Mouse (Mus musculus) midbrain, embryonic 16.5 days (tissue): ENCODE data around the gene Cpe. TPM values are rescaled to one million over a fixed set of nuclear protein-coding genes. Genes with fewer than 3 reads are reported as not detected.

Experiments used
- ATAC-seq: fragments of 200-750 bp; cut with Nextera tagmentation; 2 replicates; pipeline ENCODE4 v1.8.0; 2017; ENCODE audit warnings: moderate TSS enrichment
- H3K27ac ChIP-seq: fragments of 300-500 bp; sonication (generic); 2 replicates; pipeline ENCODE4 v1.5.1; 2014; ENCODE audit warnings: mild to moderate bottlenecking, low read length, mixed read lengths
- H3K27me3 ChIP-seq: fragments of 300-500 bp; sonication (generic); 2 replicates; pipeline ENCODE4 v1.6.1; 2014; ENCODE audit warnings: low read depth, low read length, mixed read lengths; ENCODE audit not compliant: control insufficient read depth, insufficient read depth
- H3K36me3 ChIP-seq: fragments of 300-500 bp; sonication (generic); 2 replicates; pipeline ENCODE4 v1.6.1; 2014; ENCODE audit warnings: mild to moderate bottlenecking, low read length, moderate library complexity, mixed read lengths; ENCODE audit not compliant: control insufficient read depth, insufficient read depth
- H3K4me1 ChIP-seq: fragments of 300-500 bp; sonication (generic); 2 replicates; pipeline ENCODE4 v1.6.1; 2014; ENCODE audit warnings: mild to moderate bottlenecking, low read length, mixed read lengths; ENCODE audit not compliant: control insufficient read depth, insufficient read depth
- H3K4me2 ChIP-seq: fragments of 300-500 bp; sonication (generic); 2 replicates; pipeline ENCODE4 v1.6.1; 2014; ENCODE audit warnings: mild to moderate bottlenecking, low read length, mixed read lengths
- H3K4me3 ChIP-seq: fragments of 300-500 bp; sonication (generic); 2 replicates; pipeline ENCODE4 v1.5.1; 2014; ENCODE audit warnings: low read depth, mild to moderate bottlenecking, low read length, moderate library complexity, mixed read lengths
- H3K9ac ChIP-seq: fragments of 300-500 bp; sonication (generic); 2 replicates; pipeline ENCODE4 v1.6.1; 2014; ENCODE audit warnings: low read depth, low read length, mixed read lengths
- H3K9me3 ChIP-seq: fragments of 300-500 bp; sonication (generic); replicated peaks from 2 replicates; pipeline ENCODE4 v1.6.1; 2014; ENCODE audit warnings: mild to moderate bottlenecking, low read length, mixed read lengths; ENCODE audit not compliant: control insufficient read depth, poor library complexity, severe bottlenecking
- WGBS: fragments of 180-500 bp; shearing (Covaris S2); extraction: QIAGEN DNeasy Blood & Tissue Kit; methylation state at CpG from one replicate; pipeline ENCODE4 v1.1.7; 2014; 5-methylcytosine and 5-hydroxymethylcytosine counted together
- polyA plus RNA-seq: library from polyadenylated mRNA; unstranded; fragments of >200 nt; fragmentation: Nextera tagmentation; extraction: Ambion mirVana; gene quantifications from 2 replicates; pipeline ENCODE4 v1.2.1, GENCODE M21; 2015

Cpe gene
- polyA plus RNA-seq, 1 experiment from 2014 or later, result 1,054 TPM

- H3K9me3 ChIP-seq, result no peaks in the 10 kb centered on the region
- H3K4me2 ChIP-seq, result no peak overlapping the region
- peaks cover 4% of the 10 kb centered on the region; the same call in 1 of the 2 replicates for H3K4me1 ChIP-seq
- H3K27ac ChIP-seq, result no peak overlapping the region
- H3K27me3 ChIP-seq, result no peaks in the 10 kb centered on the region
- H3K9ac ChIP-seq, result no peak overlapping the region
- H3K4me3 ChIP-seq, result no peak overlapping the region
- H3K36me3 ChIP-seq, result no peaks in the 10 kb centered on the region
- WGBS, result 78% methylated on average over 4 of the region's 4 CpGs
- no peak for ATAC-seq
Observed at GRCm38 (mm10) chr8:64632169-64632568, 60.7 kb downstream of the Cpe start.

- no peak overlapping the region for H3K27ac ChIP-seq
- no peak overlapping the region for H3K4me3 ChIP-seq
- no peaks in the 10 kb centered on the region for H3K27me3 ChIP-seq
- no peaks in the 10 kb centered on the region for H3K9me3 ChIP-seq
- H3K4me2 ChIP-seq, result no peak overlapping the region
- no peak overlapping the region for H3K9ac ChIP-seq
- 76% methylated on average over 2 of the region's 2 CpGs for WGBS
- no peaks in the 10 kb centered on the region for H3K36me3 ChIP-seq
- peaks cover 4% of the 10 kb centered on the region; the same call in 1 of the 2 replicates for H3K4me1 ChIP-seq
- no peak for ATAC-seq
Observed at GRCm38 (mm10) chr8:64631761-64632160, 61.1 kb downstream of the Cpe start.

- Histone ChIP-seq H3K4me1 (peaks cover 10% of the 10 kb centered on the region), H3K36me3 (no peaks in the 10 kb centered on the region), H3K9ac (no peak overlapping the region), H3K4me2 (no peak overlapping the region), H3K27me3 (no peaks in the 10 kb centered on the region), H3K9me3 (no peaks in the 10 kb centered on the region), H3K4me3 (no peak overlapping the region), H3K27ac (no peak overlapping the region)
- ATAC-seq, result no peak
- 81% methylated on average over 6 of the region's 6 CpGs for WGBS
Observed at GRCm38 (mm10) chr8:64629034-64629760, 63.7 kb downstream of the Cpe start.

GRCm38 (mm10) chr8:64628039-64628438, 64.8 kb downstream of the Cpe start:
- H3K27ac ChIP-seq, result no peak overlapping the region
- H3K4me2 ChIP-seq, result no peak overlapping the region
- no peak overlapping the region for H3K9ac ChIP-seq
- no peaks in the 10 kb centered on the region for H3K9me3 ChIP-seq
- peaks cover 9% of the 10 kb centered on the region for H3K4me1 ChIP-seq
- H3K27me3 ChIP-seq, result no peaks in the 10 kb centered on the region
- no peaks in the 10 kb centered on the region for H3K36me3 ChIP-seq
- no peak overlapping the region for H3K4me3 ChIP-seq
- ATAC-seq, result no peak
- 90% methylated on average over 6 of the region's 6 CpGs for WGBS

GRCm38 (mm10) chr8:64624603-64625037, 68.2 kb downstream of the Cpe start:
- Histone ChIP-seq H3K9me3 (no peaks in the 10 kb centered on the region), H3K4me3 (no peak overlapping the region), H3K27me3 (no peaks in the 10 kb centered on the region), H3K4me1 (peaks cover 17% of the 10 kb centered on the region), H3K36me3 (no peaks in the 10 kb centered on the region), H3K9ac (no peak overlapping the region), H3K4me2 (0 out of 2 replicates have a peak overlapping the region, but pooled peaks have one; percentile 6), H3K27ac (peak overlapping the region; percentile 38; the same call in 1 of the 2 replicates)
- WGBS, result 19% methylated on average over 10 of the region's 10 CpGs
- ATAC-seq, result peak; percentile 66

- WGBS, result 63% methylated on average over 7 of the region's 7 CpGs
- H3K27ac ChIP-seq, result peak overlapping the region; percentile 23
- H3K9ac ChIP-seq, result no peak overlapping the region
- H3K36me3 ChIP-seq, result peaks cover 8% of the 10 kb centered on the region
- ATAC-seq, result no peak
- peaks cover 15% of the 10 kb centered on the region for H3K4me1 ChIP-seq
- H3K27me3 ChIP-seq, result no peaks in the 10 kb centered on the region
- no peak overlapping the region for H3K4me3 ChIP-seq
- no peak overlapping the region for H3K4me2 ChIP-seq
- no peaks in the 10 kb centered on the region for H3K9me3 ChIP-seq
Observed at GRCm38 (mm10) chr8:64620365-64621150, 72.3 kb downstream of the Cpe start.

- H3K36me3 ChIP-seq, result peaks cover 15% of the 10 kb centered on the region
- ATAC-seq, result no peak
- peaks cover 12% of the 10 kb centered on the region for H3K4me1 ChIP-seq
- H3K9ac ChIP-seq, result no peak overlapping the region
- 89% methylated on average over 8 of the region's 8 CpGs for WGBS
- no peaks in the 10 kb centered on the region for H3K9me3 ChIP-seq
- no peak overlapping the region for H3K27ac ChIP-seq
- H3K4me2 ChIP-seq, result no peak overlapping the region
- no peak overlapping the region for H3K4me3 ChIP-seq
- no peaks in the 10 kb centered on the region for H3K27me3 ChIP-seq
Observed at GRCm38 (mm10) chr8:64619661-64620060, 73.2 kb downstream of the Cpe start.

- peaks cover 15% of the 10 kb centered on the region for H3K36me3 ChIP-seq
- no peak overlapping the region for H3K4me2 ChIP-seq
- ATAC-seq, result peak; percentile 78
- H3K9ac ChIP-seq, result no peak overlapping the region
- H3K27ac ChIP-seq, result no peak overlapping the region
- no peaks in the 10 kb centered on the region for H3K27me3 ChIP-seq
- H3K4me1 ChIP-seq, result peaks cover 8% of the 10 kb centered on the region
- WGBS, result 46% methylated on average over 11 of the region's 11 CpGs
- H3K9me3 ChIP-seq, result no peaks in the 10 kb centered on the region
- no peak overlapping the region for H3K4me3 ChIP-seq
Observed at GRCm38 (mm10) chr8:64618618-64619017, 74.2 kb downstream of the Cpe start.

- Histone ChIP-seq H3K4me3 (no peak overlapping the region), H3K4me2 (no peak overlapping the region), H3K27ac (no peak overlapping the region), H3K27me3 (no peaks in the 10 kb centered on the region), H3K9me3 (no peaks in the 10 kb centered on the region), H3K9ac (no peak overlapping the region), H3K4me1 (peaks cover 8% of the 10 kb centered on the region), H3K36me3 (peaks cover 18% of the 10 kb centered on the region)
- ATAC-seq, result no peak
- WGBS, result 94% methylated on average over 3 of the region's 3 CpGs
Observed at GRCm38 (mm10) chr8:64616566-64616965, 76.3 kb downstream of the Cpe start.
